Comparison of ENCODE assay signal across 16 mouse cellular contexts in genomic region chr2:157128072-157128471, GRCm38 (mm10). TPM values are rescaled to one million over a fixed set of nuclear protein-coding genes. Genes with fewer than 3 reads are reported as not detected.
DNase-seq lines count a peak whose midpoint lies in the region; ATAC-seq and TF ChIP-seq lines count a peak whose summit lies in the region.
"Had no signal": no experiment of that assay in that cellular context is flagged by ENCODE, and none has a peak within 500 bp of the region (broad histone marks: within the 10 kb centered on the region; RNA-seq: fewer than 3 reads in every experiment).

No protein-coding gene starts in this region.

- TF ChIP-seq EP300 in heart, postnatal 0 days (IDR thresholded peaks at IDR 0.05; ENCODE audit: low read depth): no peak
- TF ChIP-seq EP300 in liver, postnatal 0 days (IDR thresholded peaks at IDR 0.05; ENCODE audit: low read depth): no peak
- TF ChIP-seq EP300 in MEL (IDR thresholded peaks at IDR 0.05; ENCODE audit: low read depth in 1 of 2, low read length in 2 of 2): no peak

- 55% methylated on average over 4 of the region's 4 CpGs for WGBS in heart, postnatal 0 days
- WGBS in liver, postnatal 0 days (ENCODE audit: insufficient replicate concordance): 62% methylated on average over 4 of the region's 4 CpGs
- WGBS in liver, embryonic 12.5 days (ENCODE audit: insufficient replicate concordance): 70% methylated on average over 4 of the region's 4 CpGs

- H3K4me2 ChIP-seq in heart, postnatal 0 days (ENCODE audit: low read depth, low read length): no peak overlapping the region
- H3K4me2 ChIP-seq in liver, postnatal 0 days (ENCODE audit: low read depth, low read length): no peak overlapping the region
- H3K4me2 ChIP-seq in liver, embryonic 12.5 days: no peak overlapping the region
- H3K4me2 ChIP-seq: hindbrain, embryonic 12.5 days had no signal

- TF ChIP-seq POLR2A in MEL (IDR thresholded peaks at IDR 0.05; ENCODE audit: control insufficient read depth in 1 of 2, insufficient read depth in 1 of 2, low read depth in 1 of 2, low read length in 2 of 2, poor library complexity in 1 of 2): no peak

- H3K4me1 ChIP-seq in heart, postnatal 0 days (ENCODE audit: control insufficient read depth, insufficient read depth): no peaks in the 10 kb centered on the region
- peaks cover 16% of the 10 kb centered on the region for H3K4me1 ChIP-seq in liver, postnatal 0 days (ENCODE audit: insufficient read depth)
- peaks cover 22% of the 10 kb centered on the region for H3K4me1 ChIP-seq in liver, embryonic 12.5 days
- peaks cover 13 to 18% of the 10 kb centered on the region in 2 experiments for H3K4me1 ChIP-seq in MEL (ENCODE audit: control insufficient read depth in 1 of 2, insufficient read depth in 2 of 2, low read length in 2 of 2)
- H3K4me1 ChIP-seq: hindbrain, embryonic 12.5 days had no signal

- H3K36me3 ChIP-seq in heart, postnatal 0 days (replicated peaks; ENCODE audit: control insufficient read depth, insufficient read depth, low read length): peaks cover 28% of the 10 kb centered on the region
- H3K36me3 ChIP-seq in liver, postnatal 0 days (replicated peaks; ENCODE audit: insufficient read depth, low read length): peaks cover 32% of the 10 kb centered on the region; the same call in 1 of the 2 replicates
- H3K36me3 ChIP-seq in liver, embryonic 12.5 days: peaks cover 50% of the 10 kb centered on the region
- peaks cover 0 to 20% of the 10 kb centered on the region in 2 experiments; a peak in 2 of 4 replicates for H3K36me3 ChIP-seq in MEL (ENCODE audit: control insufficient read depth in 1 of 2, insufficient read depth in 2 of 2, low read length in 2 of 2)

- no peaks in the 10 kb centered on the region for H3K27me3 ChIP-seq in heart, postnatal 0 days (ENCODE audit: control insufficient read depth, insufficient read depth, low read length)
- no peaks in the 10 kb centered on the region for H3K27me3 ChIP-seq in liver, postnatal 0 days (ENCODE audit: insufficient read depth, low read length)
- H3K27me3 ChIP-seq in liver, embryonic 12.5 days (replicated peaks): no peaks in the 10 kb centered on the region
- H3K27me3 ChIP-seq in MEL (ENCODE audit: control insufficient read depth in 1 of 2, insufficient read depth in 2 of 2, low read length in 2 of 2): no peaks in the 10 kb centered on the region
- H3K27me3 ChIP-seq: hindbrain, embryonic 12.5 days had no signal

- no peak overlapping the region for H3K27ac ChIP-seq in heart, postnatal 0 days (ENCODE audit: low read depth)
- H3K27ac ChIP-seq in liver, postnatal 0 days (ENCODE audit: low read depth): no peak overlapping the region
- H3K27ac ChIP-seq in liver, embryonic 12.5 days: no peak overlapping the region
- no peak overlapping the region for H3K27ac ChIP-seq in MEL (ENCODE audit: control insufficient read depth, low read depth, low read length)
- H3K27ac ChIP-seq: hindbrain, embryonic 12.5 days had no signal

- DNase-seq in heart, postnatal 0 days (ENCODE audit: low spot score): no peak
- DNase-seq in heart, adult 11 months: no peak
- DNase-seq in liver, postnatal 0 days: no peak
- DNase-seq in MEL (ENCODE audit: low read depth, low spot score): no peak
- DNase-seq in lung, postnatal 10 days: peak; percentile 54
- DNase-seq in gastrocnemius, postnatal 25 days: no peak
- DNase-seq in thymus, adult 18-20 months: no peak
- DNase-seq: cerebellum, postnatal 25 days had no signal

- no peaks in the 10 kb centered on the region for H3K9me3 ChIP-seq in heart, postnatal 0 days (replicated peaks; ENCODE audit: control insufficient read depth, low read length)
- no peaks in the 10 kb centered on the region for H3K9me3 ChIP-seq in liver, postnatal 0 days (ENCODE audit: low read length)
- no peaks in the 10 kb centered on the region for H3K9me3 ChIP-seq in liver, embryonic 12.5 days (replicated peaks)
- H3K9me3 ChIP-seq in MEL (replicated peaks; ENCODE audit: insufficient read depth, low read length): no peaks in the 10 kb centered on the region
- H3K9me3 ChIP-seq: hindbrain, embryonic 12.5 days had no signal

- no peak overlapping the region for H3K4me3 ChIP-seq in heart, postnatal 0 days (ENCODE audit: low read depth, low read length)
- no peak overlapping the region for H3K4me3 ChIP-seq in liver, postnatal 0 days (ENCODE audit: low read depth, low read length)
- H3K4me3 ChIP-seq in liver, embryonic 12.5 days: no peak overlapping the region
- H3K4me3 ChIP-seq in MEL (ENCODE audit: control insufficient read depth in 1 of 2, insufficient read depth in 1 of 2, low read depth in 2 of 2, low read length in 2 of 2): no peak overlapping the region
- H3K4me3 ChIP-seq: hindbrain, embryonic 12.5 days had no signal

- peaks cover 9% of the 10 kb centered on the region for H3K79me2 ChIP-seq in MEL (ENCODE audit: control insufficient read depth, insufficient read depth, low read length, poor library complexity)

- TF ChIP-seq CTCF in heart, postnatal 0 days (IDR thresholded peaks at IDR 0.05; ENCODE audit: low read depth): peak; percentile 28
- TF ChIP-seq CTCF in liver, postnatal 0 days (IDR thresholded peaks at IDR 0.05; ENCODE audit: low read depth): peak; percentile 44
- TF ChIP-seq CTCF in MEL (IDR thresholded peaks at IDR 0.05 in 2 of 3, conservative IDR thresholded peaks at IDR 0.05 in 1 of 3; ENCODE audit: control insufficient read depth in 1 of 3, insufficient read depth in 1 of 3, low read depth in 2 of 3, low read length in 3 of 3, poor library complexity in 1 of 3, severe bottlenecking in 1 of 3): 0 out of 6 replicates have a peak, but pooled peaks of 1 of the 3 experiments have one; percentile 8

- ATAC-seq in heart, postnatal 0 days (ENCODE audit: insufficient read depth, low read depth): no peak
- no peak for ATAC-seq in liver, postnatal 0 days
- no peak for ATAC-seq in liver, embryonic 12.5 days

- H3K9ac ChIP-seq in heart, postnatal 0 days (replicated peaks; ENCODE audit: low read depth, low read length): no peak overlapping the region
- no peak overlapping the region for H3K9ac ChIP-seq in liver, postnatal 0 days (replicated peaks)
- no peak overlapping the region for H3K9ac ChIP-seq in liver, embryonic 12.5 days
- H3K9ac ChIP-seq in MEL (ENCODE audit: control insufficient read depth, low read depth, low read length, poor library complexity, severe bottlenecking): no peak overlapping the region
- H3K9ac ChIP-seq: hindbrain, embryonic 12.5 days had no signal

- TF ChIP-seq RAD21 in MEL (IDR thresholded peaks at IDR 0.05; ENCODE audit: low read depth, low read length): peak; percentile 10

TF ChIP-seq in MEL, 35 proteins besides CTCF, POLR2A, EP300 and RAD21:
- no peak for TF ChIP-seq JUND (IDR thresholded peaks at IDR 0.05; ENCODE audit: low read depth, low read length)
- no peak for TF ChIP-seq NRF1 (IDR thresholded peaks at IDR 0.05; ENCODE audit: insufficient read depth, low read depth, low read length, poor library complexity, severe bottlenecking)
- no peak for TF ChIP-seq BHLHE40 (IDR thresholded peaks at IDR 0.05; ENCODE audit: borderline replicate concordance, low read depth, low read length)
- TF ChIP-seq POLR2AphosphoS2 (IDR thresholded peaks at IDR 0.05; ENCODE audit: low read length): no peak
- no peak for TF ChIP-seq MAZ (IDR thresholded peaks at IDR 0.05; ENCODE audit: low read depth, low read length)
- TF ChIP-seq NELFE (IDR thresholded peaks at IDR 0.05; ENCODE audit: low read depth, low read length): no peak
- TF ChIP-seq TCF12 (IDR thresholded peaks at IDR 0.05; ENCODE audit: low read depth, low read length): no peak
- no peak for TF ChIP-seq USF1 (IDR thresholded peaks at IDR 0.05; ENCODE audit: low read depth, low read length)
- no peak for TF ChIP-seq ELF1 (IDR thresholded peaks at IDR 0.05; ENCODE audit: low read depth, low read length)

RNA-seq across cellular contexts. Expression of gene Samhd1, which starts 7.0 kb away (rescaled TPM):
- 9.0 and 22.6 TPM in 2 replicates for total RNA-seq in heart, postnatal 0 days (2014; rRNA removed; ENCODE audit: low replicate concordance)
- 12.1 and 13.0 TPM in 2 replicates for polyA plus RNA-seq in heart, postnatal 0 days (2015; fragmentation: Nextera tagmentation; extraction: Ambion mirVana)
- 16.5 and 17.3 TPM in 2 replicates for polyA plus RNA-seq in liver, postnatal 0 days (2015; fragmentation: Nextera tagmentation; extraction: Ambion mirVana)
- polyA plus RNA-seq in liver, embryonic 12.5 days (2016; fragmentation: Nextera tagmentation; extraction: Ambion mirVana): 23.0 and 24.9 TPM in 2 replicates
- total RNA-seq in MEL (2012; rRNA removed): 15.7 and 19.7 TPM in 2 replicates
- 10 to 100 TPM; 50.5 to 76.8 TPM for polyA plus RNA-seq in MEL (2012; ENCODE audit: insufficient read depth in 1 of 2, insufficient read length in 2 of 2, low read depth in 1 of 2, low replicate concordance in 2 of 2, missing spikeins in 1 of 2)
- total RNA-seq in gastrocnemius, postnatal 25 days (2021): 10 to 100 TPM; 12.0 to 14.5 TPM

RNA-seq across cellular contexts. Expression of gene Tldc2, which starts 41.2 kb away (rescaled TPM):
- total RNA-seq in heart, postnatal 0 days (2014; rRNA removed; ENCODE audit: low replicate concordance): not detected in 2 replicates
- not detected in 2 replicates for polyA plus RNA-seq in heart, postnatal 0 days (2015; fragmentation: Nextera tagmentation; extraction: Ambion mirVana)
- polyA plus RNA-seq in liver, postnatal 0 days (2015; fragmentation: Nextera tagmentation; extraction: Ambion mirVana): not detected in 2 replicates
- 0.29 TPM in 1 of 2 replicates, not detected in the other for polyA plus RNA-seq in liver, embryonic 12.5 days (2016; fragmentation: Nextera tagmentation; extraction: Ambion mirVana)
- not detected in 2 replicates for total RNA-seq in MEL (2012; rRNA removed)
- not detected for polyA plus RNA-seq in MEL (2012; ENCODE audit: insufficient read depth in 1 of 2, insufficient read length in 2 of 2, low read depth in 1 of 2, low replicate concordance in 2 of 2, missing spikeins in 1 of 2)
- not detected for total RNA-seq in gastrocnemius, postnatal 25 days (2021)
- total RNA-seq: adrenal gland, postnatal 36 days; left cerebral cortex, adult 8-10 months had no signal
- polyA plus RNA-seq: forebrain, embryonic 11.5 days; gonadal fat pad, adult 2 months; hindbrain, embryonic 12.5 days; liver, embryonic 16.5 days; stomach, embryonic 16.5 days had no signal

RNA-seq across cellular contexts. Expression of gene Soga1, which starts 49.0 kb away (rescaled TPM):
- total RNA-seq in heart, postnatal 0 days (2014; rRNA removed; ENCODE audit: low replicate concordance): 21.0 and 48.5 TPM in 2 replicates
- polyA plus RNA-seq in heart, postnatal 0 days (2015; fragmentation: Nextera tagmentation; extraction: Ambion mirVana): 1.0 and 1.1 TPM in 2 replicates
- polyA plus RNA-seq in liver, postnatal 0 days (2015; fragmentation: Nextera tagmentation; extraction: Ambion mirVana): 0.65 and 1.0 TPM in 2 replicates
- 3.4 TPM in 2 replicates for polyA plus RNA-seq in liver, embryonic 12.5 days (2016; fragmentation: Nextera tagmentation; extraction: Ambion mirVana)
- 0.20 and 0.50 TPM in 2 replicates for total RNA-seq in MEL (2012; rRNA removed)
- 1 to 10 TPM in 1 of 2 experiments, not detected in 1; 2.0 TPM for polyA plus RNA-seq in MEL (2012; ENCODE audit: insufficient read depth in 1 of 2, insufficient read length in 2 of 2, low read depth in 1 of 2, low replicate concordance in 2 of 2, missing spikeins in 1 of 2)
- 1 to 10 TPM; 4.5 to 5.0 TPM for total RNA-seq in gastrocnemius, postnatal 25 days (2021)
